Mouse (Mus musculus): ENCODE measurements at regions not wholly inside any gene's neighbourhood (a gene's known extent, or its start where the extent isn't known, plus 50 kb on each side); places are given as distances from the start of the nearest gene placed in this dataset.

- no peak for TF ChIP-seq POLR2A (IDR thresholded peaks at IDR 0.05; ENCODE audit: insufficient read depth, low read length)
- no peak for TF ChIP-seq CTCF (IDR thresholded peaks at IDR 0.05; ENCODE audit: low read depth, low read length)
- TF ChIP-seq EP300 (IDR thresholded peaks at IDR 0.05; ENCODE audit: insufficient read depth, low read depth, low read length): no peak
- Histone ChIP-seq H3K9me3 (replicated peaks; ENCODE audit: control insufficient read depth, insufficient read depth, low read length, poor library complexity, severe bottlenecking) (no peaks in the 10 kb centered on the region), H3K27me3 (ENCODE audit: control insufficient read depth, insufficient read depth, low read length, poor library complexity, severe bottlenecking) (no peaks in the 10 kb centered on the region), H3K9ac (ENCODE audit: low read depth, poor library complexity, severe bottlenecking) (no peak overlapping the region), H3K4me1 (ENCODE audit: control insufficient read depth, insufficient read depth, low read length) (no peaks in the 10 kb centered on the region), H3K4me3 (ENCODE audit: low read depth, low read length) (no peak overlapping the region), H3K27ac (ENCODE audit: insufficient read depth, low read length) (no peak overlapping the region), H3K36me3 (ENCODE audit: control insufficient read depth, insufficient read depth, low read length, poor library complexity, severe bottlenecking) (no peaks in the 10 kb centered on the region)
Observed at GRCm38 (mm10) chr16:51751878-51752277, 279.1 kb upstream of the Cblb start.

DNA sequence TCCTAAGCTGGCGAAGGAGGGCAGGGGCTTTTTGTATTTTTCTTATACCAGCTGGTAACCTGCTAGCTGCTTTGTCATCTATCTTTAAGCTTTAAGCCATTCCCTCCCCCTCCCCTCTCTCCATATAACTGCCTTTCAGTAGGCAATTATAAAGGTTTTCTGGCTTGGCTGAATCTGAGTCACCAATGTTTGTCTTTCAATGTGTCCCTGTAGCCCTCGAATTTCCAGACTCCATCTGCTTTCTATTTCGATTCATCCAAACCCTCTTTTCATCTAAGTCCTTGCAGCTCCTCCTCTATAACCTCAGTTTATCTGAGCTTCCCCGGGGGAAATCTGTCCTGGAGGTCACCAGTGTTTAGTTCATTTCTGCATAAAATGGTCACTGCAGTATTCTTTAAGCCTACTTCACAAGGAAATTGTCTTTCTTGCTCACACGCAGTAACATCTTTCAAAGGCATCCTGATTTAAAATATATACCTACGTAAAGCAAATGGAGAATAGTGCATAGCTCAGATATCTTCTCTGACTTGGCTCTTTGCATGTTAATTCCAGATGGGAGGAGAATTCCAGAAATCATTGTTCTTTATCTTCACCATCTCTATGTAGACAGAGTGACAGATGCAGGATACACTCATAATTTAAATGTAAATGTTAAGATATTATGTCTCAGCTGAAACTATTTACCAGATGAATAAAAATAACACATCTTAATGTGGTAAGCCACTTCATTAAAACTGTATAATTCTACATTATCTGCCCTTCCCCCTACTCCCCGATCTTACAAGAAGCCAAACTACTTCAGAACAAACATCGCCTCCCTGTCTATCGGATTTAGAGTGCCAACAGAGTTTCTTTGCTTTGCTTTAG is 272.4 kb upstream of the Cblb start:
- no peak overlapping the region for H3K4me3 ChIP-seq (ENCODE audit: low read depth, low read length)
- TF ChIP-seq CTCF (IDR thresholded peaks at IDR 0.05; ENCODE audit: low read depth, low read length) (no peak), EP300 (IDR thresholded peaks at IDR 0.05; ENCODE audit: insufficient read depth, low read depth, low read length) (no peak), POLR2A (IDR thresholded peaks at IDR 0.05; ENCODE audit: insufficient read depth, low read length) (no peak)
- no peaks in the 10 kb centered on the region for H3K36me3 ChIP-seq (ENCODE audit: control insufficient read depth, insufficient read depth, low read length, poor library complexity, severe bottlenecking)
- H3K4me1 ChIP-seq (ENCODE audit: control insufficient read depth, insufficient read depth, low read length): no peaks in the 10 kb centered on the region
- no peaks in the 10 kb centered on the region for H3K27me3 ChIP-seq (ENCODE audit: control insufficient read depth, insufficient read depth, low read length, poor library complexity, severe bottlenecking)
- H3K27ac ChIP-seq (ENCODE audit: insufficient read depth, low read length): no peak overlapping the region
- no peaks in the 10 kb centered on the region for H3K9me3 ChIP-seq (replicated peaks; ENCODE audit: control insufficient read depth, insufficient read depth, low read length, poor library complexity, severe bottlenecking)
- H3K9ac ChIP-seq (ENCODE audit: low read depth, poor library complexity, severe bottlenecking): no peak overlapping the region

GRCm38 (mm10) chr16:51759228-51759647 is 271.8 kb upstream of the Cblb start:
- no peaks in the 10 kb centered on the region for H3K4me1 ChIP-seq (ENCODE audit: control insufficient read depth, insufficient read depth, low read length)
- no peak overlapping the region for H3K9ac ChIP-seq (ENCODE audit: low read depth, poor library complexity, severe bottlenecking)
- no peak overlapping the region for H3K27ac ChIP-seq (ENCODE audit: insufficient read depth, low read length)
- no peak for TF ChIP-seq POLR2A (IDR thresholded peaks at IDR 0.05; ENCODE audit: insufficient read depth, low read length)
- no peak for TF ChIP-seq CTCF (IDR thresholded peaks at IDR 0.05; ENCODE audit: low read depth, low read length)
- TF ChIP-seq EP300 (IDR thresholded peaks at IDR 0.05; ENCODE audit: insufficient read depth, low read depth, low read length): no peak
- no peak overlapping the region for H3K4me3 ChIP-seq (ENCODE audit: low read depth, low read length)
- no peaks in the 10 kb centered on the region for H3K36me3 ChIP-seq (ENCODE audit: control insufficient read depth, insufficient read depth, low read length, poor library complexity, severe bottlenecking)
- H3K27me3 ChIP-seq (ENCODE audit: control insufficient read depth, insufficient read depth, low read length, poor library complexity, severe bottlenecking): no peaks in the 10 kb centered on the region
- no peaks in the 10 kb centered on the region for H3K9me3 ChIP-seq (replicated peaks; ENCODE audit: control insufficient read depth, insufficient read depth, low read length, poor library complexity, severe bottlenecking)

GRCm38 (mm10) chr16:51767556-51767955 is 263.5 kb upstream of the Cblb start:
- H3K36me3 ChIP-seq (ENCODE audit: control insufficient read depth, insufficient read depth, low read length, poor library complexity, severe bottlenecking): no peaks in the 10 kb centered on the region
- no peak overlapping the region for H3K4me3 ChIP-seq (ENCODE audit: low read depth, low read length)
- H3K9ac ChIP-seq (ENCODE audit: low read depth, poor library complexity, severe bottlenecking): no peak overlapping the region
- TF ChIP-seq EP300 (IDR thresholded peaks at IDR 0.05; ENCODE audit: insufficient read depth, low read depth, low read length) (no peak), POLR2A (IDR thresholded peaks at IDR 0.05; ENCODE audit: insufficient read depth, low read length) (no peak), CTCF (IDR thresholded peaks at IDR 0.05; ENCODE audit: low read depth, low read length) (no peak)
- no peak overlapping the region for H3K27ac ChIP-seq (ENCODE audit: insufficient read depth, low read length)
- no peaks in the 10 kb centered on the region for H3K27me3 ChIP-seq (ENCODE audit: control insufficient read depth, insufficient read depth, low read length, poor library complexity, severe bottlenecking)
- H3K9me3 ChIP-seq (replicated peaks; ENCODE audit: control insufficient read depth, insufficient read depth, low read length, poor library complexity, severe bottlenecking): no peaks in the 10 kb centered on the region
- H3K4me1 ChIP-seq (ENCODE audit: control insufficient read depth, insufficient read depth, low read length): no peaks in the 10 kb centered on the region

- no peak overlapping the region for H3K27ac ChIP-seq (ENCODE audit: insufficient read depth, low read length)
- H3K36me3 ChIP-seq (ENCODE audit: control insufficient read depth, insufficient read depth, low read length, poor library complexity, severe bottlenecking): no peaks in the 10 kb centered on the region
- TF ChIP-seq CTCF (IDR thresholded peaks at IDR 0.05; ENCODE audit: low read depth, low read length) (no peak), EP300 (IDR thresholded peaks at IDR 0.05; ENCODE audit: insufficient read depth, low read depth, low read length) (no peak), POLR2A (IDR thresholded peaks at IDR 0.05; ENCODE audit: insufficient read depth, low read length) (no peak)
- no peak overlapping the region for H3K9ac ChIP-seq (ENCODE audit: low read depth, poor library complexity, severe bottlenecking)
- no peaks in the 10 kb centered on the region for H3K9me3 ChIP-seq (replicated peaks; ENCODE audit: control insufficient read depth, insufficient read depth, low read length, poor library complexity, severe bottlenecking)
- H3K4me3 ChIP-seq (ENCODE audit: low read depth, low read length): no peak overlapping the region
- H3K4me1 ChIP-seq (ENCODE audit: control insufficient read depth, insufficient read depth, low read length): no peaks in the 10 kb centered on the region
- no peaks in the 10 kb centered on the region for H3K27me3 ChIP-seq (ENCODE audit: control insufficient read depth, insufficient read depth, low read length, poor library complexity, severe bottlenecking)
Observed at GRCm38 (mm10) chr16:51778920-51779319, 252.1 kb upstream of the Cblb start.

GRCm38 (mm10) chr16:51795003-51795402 is 236.0 kb upstream of the Cblb start:
- Histone ChIP-seq H3K4me3 (ENCODE audit: low read depth, low read length) (no peak overlapping the region), H3K36me3 (ENCODE audit: control insufficient read depth, insufficient read depth, low read length, poor library complexity, severe bottlenecking) (no peaks in the 10 kb centered on the region), H3K9me3 (replicated peaks; ENCODE audit: control insufficient read depth, insufficient read depth, low read length, poor library complexity, severe bottlenecking) (no peaks in the 10 kb centered on the region; the same call in 1 of the 2 replicates), H3K27me3 (ENCODE audit: control insufficient read depth, insufficient read depth, low read length, poor library complexity, severe bottlenecking) (no peaks in the 10 kb centered on the region), H3K9ac (ENCODE audit: low read depth, poor library complexity, severe bottlenecking) (no peak overlapping the region), H3K4me1 (ENCODE audit: control insufficient read depth, insufficient read depth, low read length) (no peaks in the 10 kb centered on the region), H3K27ac (ENCODE audit: insufficient read depth, low read length) (no peak overlapping the region)
- no peak for TF ChIP-seq POLR2A (IDR thresholded peaks at IDR 0.05; ENCODE audit: insufficient read depth, low read length)
- TF ChIP-seq CTCF (IDR thresholded peaks at IDR 0.05; ENCODE audit: low read depth, low read length): no peak
- TF ChIP-seq EP300 (IDR thresholded peaks at IDR 0.05; ENCODE audit: insufficient read depth, low read depth, low read length): no peak
